Mouse (Mus musculus) kidney, postnatal 0 days (tissue): ENCODE measurements around the gene Cers3. TPM values are rescaled to one million over a fixed set of nuclear protein-coding genes. Genes with fewer than 3 reads are reported as not detected.

Experiments used
- ATAC-seq: fragments of 200-750 bp; cut with Nextera tagmentation; replicated peaks from 2 replicates; pipeline ENCODE4 v1.8.0; 2017; ENCODE audit warnings: low read depth, moderate number of reproducible peaks, moderate TSS enrichment, moderate library complexity; ENCODE audit not compliant: low FRiP score
- DNase-seq: peaks from one replicate; pipeline ENCODE4 v3.0.0-alpha.2; 2016; ENCODE audit warnings: low spot score
- H3K27ac ChIP-seq: fragments of 300-500 bp; sonication (generic); 2 replicates; pipeline ENCODE4 v1.5.1; 2014; ENCODE audit warnings: mild to moderate bottlenecking
- H3K27me3 ChIP-seq: fragments of 300-500 bp; sonication (generic); 2 replicates; pipeline ENCODE4 v1.6.1; 2014; ENCODE audit warnings: low read length, mixed read lengths; ENCODE audit not compliant: insufficient read depth
- H3K36me3 ChIP-seq: fragments of 300-500 bp; sonication (generic); 2 replicates; pipeline ENCODE4 v1.6.1; 2014; ENCODE audit warnings: low read length, mixed read lengths; ENCODE audit not compliant: insufficient read depth
- H3K4me1 ChIP-seq: fragments of 300-500 bp; sonication (generic); replicated peaks from 2 replicates; pipeline ENCODE4 v1.6.1; 2014; ENCODE audit warnings: antibody characterized with exemption, low read length, mixed read lengths; ENCODE audit not compliant: insufficient read depth
- H3K4me2 ChIP-seq: fragments of 300-500 bp; sonication (generic); 2 replicates; pipeline ENCODE4 v1.6.1; 2014; ENCODE audit warnings: mild to moderate bottlenecking, low read length, moderate library complexity, mixed read lengths
- H3K4me3 ChIP-seq: fragments of 300-500 bp; sonication (generic); replicated peaks from 2 replicates; pipeline ENCODE4 v1.5.1; 2014; ENCODE audit warnings: low read depth, low read length
- H3K9ac ChIP-seq: fragments of 300-500 bp; sonication (generic); 2 replicates; pipeline ENCODE4 v1.6.1; 2014; ENCODE audit warnings: low read depth, low read length
- H3K9me3 ChIP-seq: fragments of 300-500 bp; sonication (generic); replicated peaks from 2 replicates; pipeline ENCODE4 v1.6.1; 2016; ENCODE audit warnings: low read length, inconsistent platforms, mixed read lengths
- CTCF ChIP-seq: IDR thresholded peaks from 2 replicates; pipeline ENCODE4 v1.5.1; 2016; ENCODE audit warnings: antibody characterized with exemption, low read depth, mild to moderate bottlenecking, moderate library complexity
- WGBS: fragments of 180-500 bp; shearing (Covaris S2); extraction: QIAGEN DNeasy Blood & Tissue Kit; methylation state at CpG from one replicate; pipeline ENCODE4 v1.1.7; 2014; 5-methylcytosine and 5-hydroxymethylcytosine counted together
- polyA plus RNA-seq: library from polyadenylated mRNA; unstranded; fragments of >200 nt; fragmentation: Nextera tagmentation; extraction: Ambion mirVana; gene quantifications from 2 replicates; pipeline ENCODE4 v1.2.1, GENCODE M21; 2015

Gene Cers3
- polyA plus RNA-seq, 1 experiment from 2014 or later = 2.7 TPM

- 66% methylated on average over 3 of the region's 3 CpGs for WGBS
- H3K9ac ChIP-seq = no peak overlapping the region
- TF ChIP-seq CTCF = no peak
- ATAC-seq (no peak), DNase-seq (no peak)
- H3K4me1 ChIP-seq = no peaks in the 10 kb centered on the region
- no peaks in the 10 kb centered on the region for H3K36me3 ChIP-seq
- no peaks in the 10 kb centered on the region for H3K9me3 ChIP-seq
- H3K4me2 ChIP-seq = no peak overlapping the region
- H3K27me3 ChIP-seq = no peaks in the 10 kb centered on the region
- H3K27ac ChIP-seq = no peak overlapping the region
- H3K4me3 ChIP-seq = no peak overlapping the region
Measured at GRCm38 (mm10) chr7:66770706-66771105, 27.4 kb downstream of the Cers3 start.

GRCm38 (mm10) chr7:66771252-66771651 is 27.9 kb downstream of the Cers3 start:
- TF ChIP-seq CTCF = no peak
- Histone ChIP-seq H3K4me2 (no peak overlapping the region), H3K36me3 (no peaks in the 10 kb centered on the region), H3K27ac (no peak overlapping the region), H3K4me3 (no peak overlapping the region), H3K9me3 (no peaks in the 10 kb centered on the region), H3K4me1 (no peaks in the 10 kb centered on the region), H3K9ac (no peak overlapping the region), H3K27me3 (no peaks in the 10 kb centered on the region)
- ATAC-seq (no peak), DNase-seq (peak; percentile 22)
- WGBS = 60% methylated on average over 6 of the region's 6 CpGs

- ATAC-seq = no peak
- WGBS = 29% methylated on average over 2 of the region's 2 CpGs
- H3K27ac ChIP-seq = peak overlapping the region; percentile 47; the same call in 1 of the 2 replicates
- no peaks in the 10 kb centered on the region for H3K27me3 ChIP-seq
- no peak for DNase-seq
- H3K9me3 ChIP-seq = no peaks in the 10 kb centered on the region
- H3K36me3 ChIP-seq = no peaks in the 10 kb centered on the region
- H3K9ac ChIP-seq = no peak overlapping the region
- H3K4me3 ChIP-seq = no peak overlapping the region
- no peaks in the 10 kb centered on the region; the same call in none of the 2 replicates for H3K4me1 ChIP-seq
- TF ChIP-seq CTCF = no peak
- no peak overlapping the region for H3K4me2 ChIP-seq
Measured at GRCm38 (mm10) chr7:66779411-66779810, 36.1 kb downstream of the Cers3 start.

- H3K27me3 ChIP-seq = no peaks in the 10 kb centered on the region
- TF ChIP-seq CTCF = no peak
- H3K36me3 ChIP-seq = no peaks in the 10 kb centered on the region
- peak overlapping the region; percentile 47 for H3K27ac ChIP-seq
- H3K4me1 ChIP-seq = no peaks in the 10 kb centered on the region; the same call in none of the 2 replicates
- H3K9me3 ChIP-seq = no peaks in the 10 kb centered on the region
- 53% methylated on average over 10 of the region's 10 CpGs for WGBS
- H3K9ac ChIP-seq = no peak overlapping the region
- no peak overlapping the region for H3K4me2 ChIP-seq
- peak; percentile 54 for DNase-seq
- ATAC-seq = peak; percentile 65; the same call in 1 of the 2 replicates
- H3K4me3 ChIP-seq = no peak overlapping the region
Measured at GRCm38 (mm10) chr7:66779944-66780942, 36.9 kb downstream of the Cers3 start.

GRCm38 (mm10) chr7:66786476-66786875 is 43.2 kb downstream of the Cers3 start:
- Histone ChIP-seq H3K4me2 (no peak overlapping the region), H3K27me3 (no peaks in the 10 kb centered on the region), H3K4me1 (peaks cover 9% of the 10 kb centered on the region), H3K36me3 (no peaks in the 10 kb centered on the region), H3K4me3 (no peak overlapping the region), H3K9ac (no peak overlapping the region), H3K9me3 (no peaks in the 10 kb centered on the region), H3K27ac (no peak overlapping the region)
- no peak for TF ChIP-seq CTCF
- WGBS = 72% methylated on average over 3 of the region's 3 CpGs
- ATAC-seq (no peak), DNase-seq (no peak)

- Histone ChIP-seq H3K9ac (no peak overlapping the region), H3K36me3 (no peaks in the 10 kb centered on the region), H3K9me3 (no peaks in the 10 kb centered on the region), H3K4me2 (no peak overlapping the region), H3K27ac (no peak overlapping the region), H3K4me3 (no peak overlapping the region), H3K27me3 (no peaks in the 10 kb centered on the region), H3K4me1 (peaks cover 9% of the 10 kb centered on the region)
- no peak for ATAC-seq
- WGBS = 32% methylated on average over 2 of the region's 2 CpGs
- no peak for TF ChIP-seq CTCF
- no peak for DNase-seq
Measured at GRCm38 (mm10) chr7:66787816-66788215, 44.5 kb downstream of the Cers3 start.
